Mouse (Mus musculus) limb, embryonic 15.5 days (tissue): ENCODE data around the gene Gm5737. TPM values are rescaled to one million over a fixed set of nuclear protein-coding genes. Genes with fewer than 3 reads are reported as not detected.
A peak's percentile ranks its signal among the peaks of the same experiment; 100 is the strongest.

Source experiments
- ATAC-seq: fragments of 200-750 bp; cut with Nextera tagmentation; 2 replicates; pipeline ENCODE4 v1.8.0; 2017; ENCODE audit warnings: low read depth, moderate TSS enrichment; ENCODE audit not compliant: insufficient number of reproducible peaks, low FRiP score, low TSS enrichment
- H3K27ac ChIP-seq: fragments of 300-500 bp; sonication (generic); 2 replicates; pipeline ENCODE4 v1.5.1; 2015; ENCODE audit warnings: moderate library complexity, mild to moderate bottlenecking, inconsistent platforms
- H3K27me3 ChIP-seq: fragments of 300-500 bp; sonication (generic); 2 replicates; pipeline ENCODE4 v1.6.1; 2015; ENCODE audit warnings: inconsistent platforms
- H3K36me3 ChIP-seq: fragments of 300-500 bp; sonication (generic); 2 replicates; pipeline ENCODE4 v1.6.1; 2015; ENCODE audit warnings: inconsistent platforms
- H3K4me1 ChIP-seq: fragments of 300-500 bp; sonication (generic); 2 replicates; pipeline ENCODE4 v1.6.1; 2015; ENCODE audit warnings: inconsistent platforms
- H3K4me2 ChIP-seq: fragments of 300-500 bp; sonication (generic); 2 replicates; pipeline ENCODE4 v1.6.1; 2015; ENCODE audit warnings: mild to moderate bottlenecking, inconsistent platforms
- H3K4me3 ChIP-seq: fragments of 300-500 bp; sonication (generic); 2 replicates; pipeline ENCODE4 v1.5.1; 2015; ENCODE audit warnings: mild to moderate bottlenecking, inconsistent platforms
- H3K9ac ChIP-seq: fragments of 300-500 bp; sonication (generic); 2 replicates; pipeline ENCODE4 v1.6.1; 2015; ENCODE audit warnings: inconsistent platforms
- H3K9me3 ChIP-seq: fragments of 300-500 bp; sonication (generic); 2 replicates; pipeline ENCODE4 v1.6.1; 2016; ENCODE audit warnings: inconsistent platforms
- WGBS: fragments of 180-500 bp; shearing (Covaris S2); methylation state at CpG from one replicate; pipeline ENCODE4 v1.1.7; 2015; 5-methylcytosine and 5-hydroxymethylcytosine counted together
- polyA plus RNA-seq: library from polyadenylated mRNA; unstranded; fragments of >200 nt; fragmentation: Nextera tagmentation; extraction: Ambion mirVana; gene quantifications from 2 replicates; pipeline ENCODE4 v1.2.1, GENCODE M21; 2015

Gene Gm5737
- polyA plus RNA-seq, 1 experiment from 2014 or later: not detected

DNA sequence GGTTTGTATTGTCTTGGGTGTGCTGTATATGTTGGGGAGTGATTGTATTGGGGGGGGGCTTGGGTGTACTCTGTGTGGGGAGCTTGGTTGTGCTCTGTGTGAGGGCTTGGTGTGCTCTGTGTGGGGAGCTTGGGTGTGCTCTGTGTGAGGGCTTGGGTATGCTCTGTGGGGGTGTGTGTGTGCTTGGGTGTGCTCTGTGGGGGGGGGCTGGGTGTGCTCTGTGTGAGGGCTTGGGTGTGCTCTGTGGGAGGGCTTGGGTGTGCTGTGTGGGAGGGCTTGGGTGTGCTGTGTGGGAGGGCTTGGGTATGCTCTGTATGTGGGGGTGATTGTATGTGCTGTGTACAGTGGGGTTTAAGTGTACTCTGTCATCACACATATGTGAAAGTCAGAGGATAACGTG is 55.6 kb downstream of the Gm5737 start:
- 76% methylated on average over 1 of the region's 1 CpGs for WGBS
- peaks cover 58% of the 10 kb centered on the region for H3K4me1 ChIP-seq
- H3K4me3 ChIP-seq: no peak overlapping the region
- ATAC-seq: no peak
- H3K9ac ChIP-seq: no peak overlapping the region
- H3K4me2 ChIP-seq: no peak overlapping the region
- H3K9me3 ChIP-seq: no peaks in the 10 kb centered on the region
- no peaks in the 10 kb centered on the region for H3K36me3 ChIP-seq
- H3K27ac ChIP-seq: no peak overlapping the region
- no peaks in the 10 kb centered on the region for H3K27me3 ChIP-seq

DNA sequence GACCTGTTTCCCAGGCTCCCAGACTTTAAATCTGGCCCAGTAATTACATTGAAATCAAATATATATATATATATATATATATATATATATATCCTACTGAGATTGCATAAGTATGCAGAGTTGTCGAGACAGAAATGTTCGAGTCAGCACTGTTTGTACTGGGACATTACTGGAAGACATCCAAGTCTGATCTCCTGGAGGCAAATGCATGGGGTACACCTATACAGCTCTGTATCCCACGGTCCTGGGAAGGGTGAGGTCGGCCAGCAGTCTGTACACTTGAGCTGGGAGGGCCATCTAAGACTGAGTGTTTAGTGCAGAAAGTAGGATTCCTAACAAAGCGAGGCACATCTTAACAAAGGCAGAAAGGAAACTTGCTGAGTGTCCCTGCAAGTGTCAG is 57.7 kb downstream of the Gm5737 start:
- peak overlapping the region; percentile 55 for H3K27ac ChIP-seq
- peaks cover 39% of the 10 kb centered on the region for H3K4me1 ChIP-seq
- no peak overlapping the region for H3K9ac ChIP-seq
- 0 out of 2 replicates have a peak, but pooled peaks cover 4% of the 10 kb centered on the region for H3K36me3 ChIP-seq
- WGBS: 21% methylated on average over 5 of the region's 5 CpGs
- no peak overlapping the region for H3K4me3 ChIP-seq
- no peaks in the 10 kb centered on the region for H3K27me3 ChIP-seq
- no peak overlapping the region for H3K4me2 ChIP-seq
- peak; percentile 61; the same call in 1 of the 2 replicates for ATAC-seq
- no peaks in the 10 kb centered on the region for H3K9me3 ChIP-seq

GRCm38 (mm10) chr7:120870431-120871008 is 58.4 kb downstream of the Gm5737 start:
- Histone ChIP-seq H3K4me3 (no peak overlapping the region), H3K9ac (no peak overlapping the region), H3K9me3 (no peaks in the 10 kb centered on the region), H3K4me2 (no peak overlapping the region), H3K27me3 (no peaks in the 10 kb centered on the region), H3K27ac (peak overlapping the region; percentile 17), H3K4me1 (peaks cover 32% of the 10 kb centered on the region), H3K36me3 (0 out of 2 replicates have a peak, but pooled peaks cover 9% of the 10 kb centered on the region)
- WGBS: 57% methylated on average over 5 of the region's 5 CpGs
- ATAC-seq: no peak

- ATAC-seq: no peak
- H3K9ac ChIP-seq: no peak overlapping the region
- no peak overlapping the region for H3K27ac ChIP-seq
- H3K4me2 ChIP-seq: no peak overlapping the region
- H3K36me3 ChIP-seq: 0 out of 2 replicates have a peak, but pooled peaks cover 13% of the 10 kb centered on the region
- H3K27me3 ChIP-seq: no peaks in the 10 kb centered on the region
- H3K9me3 ChIP-seq: no peaks in the 10 kb centered on the region
- H3K4me3 ChIP-seq: no peak overlapping the region
- peaks cover 17% of the 10 kb centered on the region for H3K4me1 ChIP-seq
- 79% methylated on average over 12 of the region's 12 CpGs for WGBS
These were observed 60.9 kb downstream of the Gm5737 start for GRCm38 (mm10) chr7:120873083-120873482.

DNA sequence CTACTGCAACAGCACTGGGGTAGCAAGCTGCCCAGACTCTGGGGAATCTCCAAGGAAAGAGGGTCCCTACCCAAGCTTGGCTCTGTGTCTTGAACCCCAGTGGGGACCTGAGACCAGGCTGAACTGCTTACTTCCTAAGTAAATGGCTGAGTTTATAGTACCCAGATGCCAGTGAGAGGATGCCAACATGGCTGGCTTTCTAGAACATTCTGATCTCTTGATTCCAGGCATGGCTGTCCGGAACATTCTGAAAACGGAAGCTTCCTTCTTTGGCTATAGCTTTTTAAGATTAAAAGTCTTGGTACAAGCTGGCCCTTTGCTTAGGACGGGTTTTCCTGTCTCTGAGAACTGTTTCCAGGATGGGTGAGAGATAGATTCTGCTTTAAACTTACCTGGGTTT is 61.9 kb downstream of the Gm5737 start:
- Histone ChIP-seq H3K36me3 (0 out of 2 replicates have a peak, but pooled peaks cover 13% of the 10 kb centered on the region), H3K4me2 (no peak overlapping the region), H3K9ac (no peak overlapping the region), H3K4me1 (peaks cover 13% of the 10 kb centered on the region), H3K27ac (no peak overlapping the region), H3K9me3 (no peaks in the 10 kb centered on the region), H3K4me3 (no peak overlapping the region), H3K27me3 (no peaks in the 10 kb centered on the region)
- 91% methylated on average over 3 of the region's 3 CpGs for WGBS
- ATAC-seq: no peak

DNA sequence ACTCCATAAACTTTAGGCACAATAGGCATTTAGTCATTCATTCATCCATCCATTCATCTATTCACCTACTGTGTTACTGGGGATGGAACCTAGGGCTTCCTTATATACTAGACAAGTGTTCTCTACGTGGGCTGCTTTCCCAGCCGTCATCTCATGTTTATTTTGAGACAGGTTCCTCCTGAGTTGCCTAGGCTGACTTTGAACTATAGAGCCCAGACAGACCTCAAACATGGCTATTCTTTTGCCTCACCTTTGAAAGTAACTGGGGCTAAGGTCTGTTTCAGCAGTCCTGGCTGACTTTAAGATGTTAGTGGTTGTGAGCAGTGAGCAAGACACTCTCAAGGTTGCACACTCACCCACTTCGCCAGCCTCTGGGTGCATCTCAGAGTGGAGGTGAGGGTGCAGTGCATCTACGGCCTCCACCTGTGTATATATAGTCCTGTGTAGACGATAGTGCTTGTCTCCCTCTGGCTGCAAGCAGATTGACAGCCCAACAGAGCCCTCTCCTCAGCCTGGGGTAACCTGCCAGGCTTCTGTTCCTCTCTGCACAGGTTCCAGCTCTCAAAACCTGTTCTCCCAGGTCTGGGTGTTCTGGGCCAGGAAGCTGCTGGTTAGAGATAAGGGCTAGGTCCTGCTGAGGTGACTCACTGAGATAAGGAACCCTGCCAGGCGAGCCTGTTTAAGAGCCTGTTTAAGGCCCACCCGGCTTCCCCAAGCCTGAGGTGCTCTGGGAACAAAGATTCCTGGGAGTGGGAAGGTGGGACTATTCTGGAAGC is 62.8 kb downstream of the Gm5737 start:
- ATAC-seq: no peak

DNA sequence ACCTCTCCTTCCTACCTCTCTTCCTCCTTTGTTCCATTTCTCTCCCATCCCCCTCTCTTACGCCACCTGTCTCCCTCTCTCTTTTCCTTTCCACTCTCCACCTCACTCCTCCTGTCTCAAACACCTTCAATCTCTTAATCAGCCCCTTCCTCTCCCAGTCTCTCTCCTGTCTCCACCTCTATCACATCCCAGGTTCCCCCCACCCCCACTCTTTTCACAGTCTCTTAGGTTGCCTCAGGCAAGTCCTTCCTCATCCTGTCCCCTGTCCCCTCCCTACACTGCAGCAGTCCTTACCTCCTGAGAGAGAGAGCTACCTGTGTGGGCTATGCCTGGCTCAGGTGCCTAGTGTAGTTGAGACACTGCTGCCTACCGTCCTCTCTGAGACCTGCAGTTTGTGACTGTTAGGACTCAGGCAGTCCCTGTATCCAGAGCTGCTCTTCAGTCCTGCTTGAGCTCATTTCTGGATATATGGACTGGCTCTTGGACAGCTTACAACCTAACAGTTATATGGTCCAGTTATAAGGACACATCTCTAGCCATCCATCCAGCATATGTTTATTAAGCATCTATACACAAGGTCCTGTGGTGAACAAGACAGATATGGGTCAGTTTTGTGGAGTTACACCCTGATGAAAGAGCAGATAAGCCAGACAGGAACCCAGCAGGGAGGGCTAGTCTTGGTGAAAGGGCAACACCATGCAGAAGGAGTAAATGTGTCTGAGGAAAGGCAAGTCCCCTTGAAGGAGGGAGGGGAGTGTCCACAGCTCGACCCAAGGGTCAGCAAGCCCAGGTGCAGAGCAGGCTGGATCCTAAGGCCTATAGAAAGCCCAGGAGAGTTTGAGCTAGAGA is 63.6 kb downstream of the Gm5737 start:
- H3K27ac ChIP-seq: peak overlapping the region; percentile 19; the same call in 1 of the 2 replicates

More for the DNA sequence above, 62.8 kb downstream of the Gm5737 start:
- Histone ChIP-seq H3K4me1 (0 out of 2 replicates have a peak, but pooled peaks cover 5% of the 10 kb centered on the region), H3K36me3 (peaks cover 13% of the 10 kb centered on the region; the same call in 1 of the 2 replicates), H3K27ac (no peak overlapping the region), H3K4me2 (no peak overlapping the region), H3K4me3 (no peak overlapping the region), H3K9me3 (no peaks in the 10 kb centered on the region), H3K9ac (no peak overlapping the region), H3K27me3 (no peaks in the 10 kb centered on the region)
- 68% methylated on average over 7 of the region's 7 CpGs for WGBS

DNA sequence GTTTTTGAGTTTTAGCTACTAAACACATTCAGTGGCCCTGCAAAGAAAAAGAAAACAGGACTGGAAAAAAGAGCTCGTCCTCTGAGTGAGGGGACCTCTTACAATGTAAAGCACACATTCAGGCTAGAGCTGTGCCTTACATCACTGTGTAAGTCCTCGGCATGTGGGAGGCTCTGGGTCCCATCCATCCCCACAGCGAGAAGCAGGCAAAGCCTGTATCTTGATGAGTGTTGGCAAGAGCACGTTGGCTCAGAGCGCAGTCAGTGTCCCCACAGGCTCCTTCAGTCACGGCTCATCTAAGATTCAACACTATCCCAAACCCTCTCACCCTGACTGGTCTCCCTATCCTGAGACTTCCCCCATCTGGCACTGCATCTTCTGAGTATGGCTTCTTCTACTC is 66.1 kb downstream of the Gm5737 start:
- Histone ChIP-seq H3K4me2 (no peak overlapping the region), H3K36me3 (peaks cover 40% of the 10 kb centered on the region), H3K4me1 (no peaks in the 10 kb centered on the region), H3K27me3 (no peaks in the 10 kb centered on the region), H3K9ac (0 out of 2 replicates have a peak overlapping the region, but pooled peaks have one; percentile 7), H3K4me3 (no peak overlapping the region), H3K27ac (no peak overlapping the region; the same call in 1 of the 2 replicates), H3K9me3 (no peaks in the 10 kb centered on the region)
- ATAC-seq: no peak
- 74% methylated on average over 6 of the region's 6 CpGs for WGBS

More for the DNA sequence above, 63.6 kb downstream of the Gm5737 start:
- H3K4me3 ChIP-seq: no peak overlapping the region
- WGBS: 60% methylated on average over 3 of the region's 3 CpGs
- no peaks in the 10 kb centered on the region for H3K27me3 ChIP-seq
- H3K36me3 ChIP-seq: peaks cover 20% of the 10 kb centered on the region
- no peak overlapping the region for H3K4me2 ChIP-seq
- no peaks in the 10 kb centered on the region for H3K9me3 ChIP-seq
- ATAC-seq: no peak
- 0 out of 2 replicates have a peak, but pooled peaks cover under 1% of the 10 kb centered on the region for H3K4me1 ChIP-seq
- H3K9ac ChIP-seq: no peak overlapping the region

GRCm38 (mm10) chr7:120879972-120880371 is 67.8 kb downstream of the Gm5737 start:
- H3K36me3 ChIP-seq: peaks cover 51% of the 10 kb centered on the region
- H3K4me3 ChIP-seq: no peak overlapping the region
- WGBS: 92% methylated on average over 3 of the region's 3 CpGs
- H3K9me3 ChIP-seq: no peaks in the 10 kb centered on the region
- no peak overlapping the region for H3K9ac ChIP-seq
- H3K27me3 ChIP-seq: no peaks in the 10 kb centered on the region
- H3K27ac ChIP-seq: no peak overlapping the region
- H3K4me1 ChIP-seq: no peaks in the 10 kb centered on the region
- H3K4me2 ChIP-seq: no peak overlapping the region
- no peak for ATAC-seq

- H3K27ac ChIP-seq: no peak overlapping the region
- H3K9ac ChIP-seq: no peak overlapping the region
- H3K4me1 ChIP-seq: no peaks in the 10 kb centered on the region
- no peaks in the 10 kb centered on the region for H3K27me3 ChIP-seq
- no peaks in the 10 kb centered on the region for H3K9me3 ChIP-seq
- H3K4me3 ChIP-seq: no peak overlapping the region
- WGBS: 92% methylated on average over 4 of the region's 4 CpGs
- peaks cover 56% of the 10 kb centered on the region for H3K36me3 ChIP-seq
- H3K4me2 ChIP-seq: no peak overlapping the region
- no peak for ATAC-seq
These were observed 68.6 kb downstream of the Gm5737 start for GRCm38 (mm10) chr7:120880770-120881169.
